Mouse (Mus musculus): ENCODE measurements at regions not wholly inside any gene's neighbourhood (a gene's known extent, or its start where the extent isn't known, plus 50 kb on each side); places are given as distances from the start of the nearest gene placed in this dataset.

DNA sequence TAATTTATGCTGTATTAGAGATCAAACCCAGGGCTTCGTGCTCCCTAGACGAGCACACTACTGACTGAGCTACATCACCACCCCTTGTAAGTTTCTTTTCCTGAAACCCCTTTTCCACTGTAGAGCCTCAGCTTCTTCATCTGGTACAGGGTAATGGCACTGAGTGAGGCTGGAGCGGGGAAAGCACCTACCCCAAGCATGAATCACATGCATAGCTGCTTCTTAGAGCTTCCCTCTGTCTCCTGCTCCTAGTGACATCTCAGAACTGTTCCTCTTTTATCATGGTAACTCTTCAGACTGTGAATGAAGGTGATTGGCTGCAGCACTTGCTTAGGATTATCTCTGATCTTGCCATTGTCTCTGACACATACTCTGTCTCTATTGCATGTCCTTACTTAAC is 182.8 kb downstream of the Icos start:
- H3K4me3 ChIP-seq = no peak overlapping the region
- H3K4me1 ChIP-seq = no peaks in the 10 kb centered on the region
- WGBS = 84% methylated on average over 3 of the region's 3 CpGs
- H3K27ac ChIP-seq = no peak overlapping the region
- no peaks in the 10 kb centered on the region for H3K27me3 ChIP-seq (ENCODE audit: insufficient read depth, poor library complexity, severe bottlenecking)
- H3K9me3 ChIP-seq = no peaks in the 10 kb centered on the region
- no peak for DNase-seq (ENCODE audit: low spot score)
- no peaks in the 10 kb centered on the region for H3K36me3 ChIP-seq

DNA sequence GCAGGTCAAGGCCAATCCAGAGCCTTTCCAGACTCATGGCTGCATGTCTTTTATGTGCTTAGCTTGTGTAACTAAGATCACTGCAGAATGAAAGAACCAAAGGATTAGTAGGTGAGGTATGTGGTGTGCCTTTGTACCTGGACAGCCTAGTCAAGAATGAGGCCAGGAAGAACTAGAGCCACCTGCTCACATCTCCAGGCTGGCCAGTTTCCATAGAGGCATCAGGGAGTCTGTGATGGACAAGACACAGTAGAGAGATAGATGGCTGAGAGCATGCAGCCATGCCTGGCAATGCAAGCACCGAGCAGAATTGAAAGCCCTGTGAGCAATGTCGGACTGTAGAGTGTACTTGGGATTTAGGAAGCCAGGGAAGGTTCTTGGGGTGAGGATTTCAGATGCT is 186.5 kb downstream of the Icos start:
- H3K4me1 ChIP-seq = no peaks in the 10 kb centered on the region
- H3K27me3 ChIP-seq (ENCODE audit: insufficient read depth, poor library complexity, severe bottlenecking) = no peaks in the 10 kb centered on the region
- H3K4me3 ChIP-seq = no peak overlapping the region
- DNase-seq (ENCODE audit: low spot score) = no peak
- no peaks in the 10 kb centered on the region for H3K9me3 ChIP-seq
- H3K27ac ChIP-seq = no peak overlapping the region
- no peaks in the 10 kb centered on the region for H3K36me3 ChIP-seq
- 84% methylated on average over 2 of the region's 2 CpGs for WGBS

DNA sequence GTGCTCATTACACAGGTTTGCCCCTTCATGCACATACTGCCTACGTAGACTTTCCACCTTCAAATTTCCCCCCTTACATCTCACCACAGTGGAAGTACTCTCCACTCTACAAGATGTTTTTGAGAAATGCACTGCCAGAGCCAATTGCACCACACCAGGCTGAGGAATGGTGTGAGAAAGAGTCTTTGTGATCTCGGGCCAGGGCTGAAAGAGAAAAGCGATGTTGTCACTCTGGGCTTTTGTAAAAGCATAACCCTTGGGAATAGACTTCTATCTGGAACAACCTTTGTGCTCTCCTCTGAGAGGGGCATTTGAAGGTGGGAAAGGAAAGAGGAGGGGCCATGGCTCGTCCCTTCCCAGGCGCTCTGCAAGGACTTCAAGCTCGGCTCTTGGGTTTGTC is 194.2 kb downstream of the Icos start:
- H3K4me3 ChIP-seq = no peak overlapping the region
- no peaks in the 10 kb centered on the region; the same call in 1 of the 2 replicates for H3K27me3 ChIP-seq (ENCODE audit: insufficient read depth, poor library complexity, severe bottlenecking)
- H3K27ac ChIP-seq = no peak overlapping the region
- 74% methylated on average over 6 of the region's 6 CpGs for WGBS
- no peaks in the 10 kb centered on the region for H3K4me1 ChIP-seq
- H3K36me3 ChIP-seq = no peaks in the 10 kb centered on the region
- H3K9me3 ChIP-seq = no peaks in the 10 kb centered on the region
- DNase-seq (ENCODE audit: low spot score) = no peak

DNA sequence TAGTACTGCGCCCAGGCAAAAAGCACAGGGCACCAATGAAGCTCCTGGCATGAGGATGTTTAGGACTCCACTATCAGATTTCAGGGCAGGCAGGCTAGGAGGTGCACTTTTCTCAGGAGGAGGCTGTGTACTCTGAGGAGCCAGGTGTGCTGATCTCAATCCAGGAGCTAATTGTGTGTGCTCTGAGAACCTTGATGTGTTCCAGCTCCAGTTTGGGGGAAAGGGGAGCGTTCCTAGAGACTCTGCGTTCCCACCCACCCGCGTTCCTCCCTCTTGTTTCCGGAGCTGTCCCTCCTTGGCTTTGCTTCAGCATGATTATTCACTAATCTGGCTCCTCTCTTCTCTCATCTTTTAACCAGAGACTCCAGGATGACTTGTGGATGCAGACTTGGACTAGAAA is 195.2 kb downstream of the Icos start:
- Histone ChIP-seq H3K9me3 (no peaks in the 10 kb centered on the region), H3K27ac (no peak overlapping the region), H3K4me3 (no peak overlapping the region), H3K27me3 (ENCODE audit: insufficient read depth, poor library complexity, severe bottlenecking) (no peaks in the 10 kb centered on the region; the same call in 1 of the 2 replicates), H3K36me3 (no peaks in the 10 kb centered on the region), H3K4me1 (no peaks in the 10 kb centered on the region)
- no peak for DNase-seq (ENCODE audit: low spot score)
- WGBS = 67% methylated on average over 6 of the region's 6 CpGs

DNA sequence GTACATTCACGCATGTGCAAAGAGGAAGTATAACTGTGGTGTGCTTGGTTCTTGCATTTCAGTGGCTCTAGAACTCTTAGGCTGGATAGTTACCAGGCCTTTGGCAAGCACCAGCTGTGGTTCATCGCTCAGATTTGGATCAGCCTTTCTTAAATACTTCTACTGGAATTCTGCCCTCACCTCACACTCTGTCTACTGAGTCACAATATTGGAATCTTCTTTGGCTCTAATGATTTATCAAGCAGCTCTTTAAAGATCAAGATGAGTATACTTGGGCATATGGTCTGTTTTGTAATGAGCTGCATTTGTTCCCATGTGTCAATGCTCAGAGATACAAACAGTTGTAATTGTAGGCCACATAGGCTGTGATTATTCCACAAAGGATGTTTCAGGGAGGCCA is 197.5 kb downstream of the Icos start:
- Histone ChIP-seq H3K27me3 (ENCODE audit: insufficient read depth, poor library complexity, severe bottlenecking) (peaks cover 5% of the 10 kb centered on the region; the same call in 1 of the 2 replicates), H3K4me1 (no peaks in the 10 kb centered on the region), H3K36me3 (no peaks in the 10 kb centered on the region), H3K9me3 (no peaks in the 10 kb centered on the region), H3K27ac (no peak overlapping the region), H3K4me3 (no peak overlapping the region)
- no peak for DNase-seq (ENCODE audit: low spot score)
- 91% methylated on average over 2 of the region's 2 CpGs for WGBS

DNA sequence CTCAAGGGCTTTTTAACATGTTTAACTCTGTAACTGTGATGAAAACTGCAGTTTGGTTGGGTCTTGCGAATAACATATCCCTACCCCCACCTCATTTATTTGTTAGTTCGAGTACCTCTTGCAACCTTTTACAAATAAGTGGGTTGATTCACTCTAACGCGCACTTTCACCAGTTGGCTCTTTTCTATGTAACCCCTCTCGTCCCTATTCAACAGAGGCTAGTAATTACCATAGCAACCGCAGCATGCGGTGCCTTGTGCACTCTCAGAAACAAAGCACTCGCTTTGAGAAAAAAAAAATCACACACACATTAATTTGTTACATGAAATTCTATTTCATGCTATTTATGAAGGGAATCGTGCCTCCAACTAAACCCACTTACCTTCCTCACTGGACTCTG is 201.7 kb downstream of the Icos start:
- Histone ChIP-seq H3K27me3 (ENCODE audit: insufficient read depth, poor library complexity, severe bottlenecking) (0 out of 2 replicates have a peak, but pooled peaks cover 6% of the 10 kb centered on the region), H3K36me3 (no peaks in the 10 kb centered on the region), H3K4me3 (no peak overlapping the region), H3K9me3 (no peaks in the 10 kb centered on the region), H3K27ac (no peak overlapping the region), H3K4me1 (0 out of 2 replicates have a peak, but pooled peaks cover 4% of the 10 kb centered on the region)
- WGBS = 77% methylated on average over 9 of the region's 9 CpGs
- DNase-seq (ENCODE audit: low spot score) = no peak

DNA sequence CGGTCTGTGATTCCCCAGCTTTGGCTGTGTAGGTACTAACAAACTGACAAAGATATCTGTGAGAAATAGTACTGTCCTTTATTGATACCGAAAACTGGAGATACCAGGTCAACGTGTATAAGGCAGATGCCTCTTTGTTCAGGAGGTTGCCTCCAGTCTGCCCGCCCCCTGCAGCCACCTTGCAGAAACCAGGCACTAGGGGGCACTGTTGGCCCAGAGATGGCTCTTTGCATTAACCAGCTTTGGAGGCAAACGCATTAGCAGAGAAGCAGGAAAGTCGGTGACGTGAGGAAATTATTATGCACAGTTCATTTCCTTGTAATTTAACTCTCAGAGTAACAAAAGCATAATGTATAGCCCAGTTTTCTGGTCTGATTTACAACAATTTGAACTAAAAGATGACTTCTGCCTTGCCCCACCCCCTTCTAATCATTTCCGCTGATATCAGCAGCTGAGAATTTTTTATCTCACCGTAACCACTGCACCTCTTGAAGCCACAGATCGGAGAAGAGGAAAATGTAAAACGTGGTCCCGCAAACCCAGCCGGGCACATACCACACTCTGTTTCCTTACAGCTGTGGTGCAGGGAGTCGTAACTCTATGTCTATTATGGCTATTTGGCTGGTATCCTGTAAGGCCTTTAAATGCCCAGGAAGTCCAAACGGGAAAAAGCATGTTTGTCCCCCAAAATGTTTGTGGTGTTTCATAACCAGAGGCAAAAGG is 203.5 kb downstream of the Icos start:
- peak overlapping the region; percentile 59 for H3K27ac ChIP-seq
- no peaks in the 10 kb centered on the region for H3K9me3 ChIP-seq
- 20% methylated on average over 15 of the region's 15 CpGs for WGBS
- H3K4me3 ChIP-seq = peak overlapping the region; percentile 45
- 0 out of 2 replicates have a peak, but pooled peaks cover 6% of the 10 kb centered on the region for H3K27me3 ChIP-seq (ENCODE audit: insufficient read depth, poor library complexity, severe bottlenecking)
- DNase-seq (ENCODE audit: low spot score) = peak; percentile 88
- no peaks in the 10 kb centered on the region for H3K36me3 ChIP-seq
- H3K4me1 ChIP-seq = 0 out of 2 replicates have a peak, but pooled peaks cover 4% of the 10 kb centered on the region

DNA sequence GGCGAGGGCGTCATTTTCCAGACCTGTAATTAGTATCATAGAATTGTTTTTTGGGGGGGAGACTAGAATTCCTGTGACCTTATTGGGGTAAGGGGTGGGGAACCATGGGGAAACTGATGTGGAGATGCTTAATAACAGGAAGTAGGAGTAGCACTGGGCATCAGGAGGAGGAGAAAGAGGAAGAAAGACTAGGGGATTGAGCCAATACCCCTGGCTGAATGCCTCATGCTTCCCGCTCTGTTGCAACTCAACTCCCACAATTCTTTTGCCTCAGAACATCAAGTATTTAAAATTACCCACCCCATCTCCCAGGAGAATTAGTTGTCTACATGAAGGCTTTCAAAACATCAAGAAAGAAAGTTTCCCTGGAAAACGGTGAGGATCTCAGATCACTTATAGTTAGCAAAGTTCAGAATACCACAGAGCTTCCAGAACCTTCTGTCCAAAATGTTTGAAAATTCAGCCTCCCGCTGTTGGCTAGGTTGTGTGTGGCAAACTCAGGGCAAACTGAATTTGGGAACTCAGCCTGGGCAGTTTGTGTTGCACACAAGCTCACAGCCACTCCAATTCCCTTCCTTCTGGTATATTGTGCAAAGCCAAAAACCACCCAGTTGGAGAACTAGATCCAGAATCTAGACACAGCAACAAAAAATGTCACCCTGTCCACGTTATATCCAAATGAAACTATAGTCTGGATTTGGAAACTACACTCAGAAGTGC is 209.8 kb downstream of the Icos start:
- Histone ChIP-seq H3K27me3 (ENCODE audit: insufficient read depth, poor library complexity, severe bottlenecking) (no peaks in the 10 kb centered on the region), H3K36me3 (no peaks in the 10 kb centered on the region), H3K27ac (no peak overlapping the region), H3K4me1 (no peaks in the 10 kb centered on the region), H3K4me3 (no peak overlapping the region), H3K9me3 (no peaks in the 10 kb centered on the region)
- no peak for DNase-seq (ENCODE audit: low spot score)
- WGBS = 86% methylated on average over 6 of the region's 6 CpGs

DNA sequence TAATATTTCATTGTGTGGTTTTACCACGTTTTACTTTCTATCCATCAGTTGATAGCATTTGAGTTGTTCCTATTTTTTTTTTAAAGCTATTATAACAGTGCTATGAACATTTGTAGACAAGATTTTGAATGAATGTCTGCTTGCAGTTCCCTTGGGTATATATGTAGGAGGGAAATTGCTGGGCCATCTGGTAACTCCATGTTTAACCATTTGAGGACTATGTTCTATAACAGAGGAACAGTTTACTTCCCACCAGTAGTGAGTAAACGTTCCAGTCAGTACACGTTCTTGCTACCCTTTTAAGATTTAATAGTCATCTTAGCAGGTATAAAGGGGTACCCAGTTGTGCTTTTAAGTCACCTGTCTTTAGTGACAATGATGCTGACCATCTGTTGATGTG is 213.2 kb downstream of the Icos start:
- Histone ChIP-seq H3K4me3 (no peak overlapping the region), H3K36me3 (no peaks in the 10 kb centered on the region), H3K4me1 (no peaks in the 10 kb centered on the region), H3K27ac (no peak overlapping the region), H3K27me3 (ENCODE audit: insufficient read depth, poor library complexity, severe bottlenecking) (no peaks in the 10 kb centered on the region), H3K9me3 (no peaks in the 10 kb centered on the region)
- WGBS = 75% methylated on average over 3 of the region's 3 CpGs
- DNase-seq (ENCODE audit: low spot score) = no peak

DNA sequence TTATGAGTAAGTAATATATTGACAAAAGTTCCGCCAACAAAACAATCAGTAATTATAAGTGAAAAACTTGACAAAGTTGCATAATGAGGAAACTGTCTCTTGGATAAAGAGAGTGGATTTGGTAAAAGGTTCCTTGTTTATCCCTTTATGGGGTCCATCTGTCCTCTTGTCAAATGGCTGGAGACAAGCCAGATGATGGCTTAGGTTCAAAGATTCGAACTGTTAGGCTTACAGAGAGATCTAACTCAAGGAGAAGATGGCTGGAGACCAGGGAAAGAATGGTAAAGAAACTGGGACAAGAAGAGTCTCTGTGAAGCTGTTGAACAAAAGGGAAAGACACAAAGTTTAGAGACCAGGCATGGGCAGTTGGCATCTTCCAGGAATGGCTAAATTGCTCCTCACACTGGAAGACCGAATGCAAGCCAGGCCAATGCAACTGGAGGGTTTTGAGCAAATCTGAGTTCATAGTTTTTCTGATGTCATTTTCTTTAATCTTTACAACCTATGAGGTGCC is 220.9 kb downstream of the Icos start:
- H3K4me1 ChIP-seq = peaks cover 7% of the 10 kb centered on the region
- WGBS = 87% methylated on average over 3 of the region's 3 CpGs

DNA sequence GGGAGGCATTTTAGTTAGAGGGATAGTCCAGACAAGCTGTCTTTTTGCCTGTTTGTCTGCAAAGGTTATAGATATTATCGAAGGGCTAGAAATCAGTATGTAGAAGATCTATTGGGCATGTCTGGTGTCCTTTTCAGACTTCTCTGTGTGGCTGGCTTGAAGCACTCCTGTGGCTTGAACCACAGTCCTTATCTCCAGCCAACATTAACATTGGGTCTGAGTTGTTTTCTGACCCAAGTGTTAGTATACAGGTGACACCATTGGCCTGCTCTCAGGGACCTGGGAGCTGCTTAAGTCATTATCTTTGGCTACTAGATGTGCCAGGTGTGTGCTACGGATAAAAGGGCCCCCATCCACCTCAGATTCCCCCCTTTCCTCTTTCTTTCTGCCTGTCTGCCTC is 223.3 kb downstream of the Icos start:
- WGBS = 81% methylated on average over 2 of the region's 2 CpGs
- H3K27ac ChIP-seq = no peak overlapping the region
- H3K4me1 ChIP-seq = peaks cover 9% of the 10 kb centered on the region
- no peaks in the 10 kb centered on the region for H3K36me3 ChIP-seq
- no peak overlapping the region for H3K4me3 ChIP-seq
- H3K9me3 ChIP-seq = no peaks in the 10 kb centered on the region
- DNase-seq (ENCODE audit: low spot score) = no peak
- no peaks in the 10 kb centered on the region for H3K27me3 ChIP-seq (ENCODE audit: insufficient read depth, poor library complexity, severe bottlenecking)

More for the DNA sequence above, 220.9 kb downstream of the Icos start:
- Histone ChIP-seq H3K4me3 (no peak overlapping the region), H3K36me3 (no peaks in the 10 kb centered on the region), H3K9me3 (no peaks in the 10 kb centered on the region), H3K27ac (no peak overlapping the region), H3K27me3 (ENCODE audit: insufficient read depth, poor library complexity, severe bottlenecking) (no peaks in the 10 kb centered on the region)
- no peak for DNase-seq (ENCODE audit: low spot score)

DNA sequence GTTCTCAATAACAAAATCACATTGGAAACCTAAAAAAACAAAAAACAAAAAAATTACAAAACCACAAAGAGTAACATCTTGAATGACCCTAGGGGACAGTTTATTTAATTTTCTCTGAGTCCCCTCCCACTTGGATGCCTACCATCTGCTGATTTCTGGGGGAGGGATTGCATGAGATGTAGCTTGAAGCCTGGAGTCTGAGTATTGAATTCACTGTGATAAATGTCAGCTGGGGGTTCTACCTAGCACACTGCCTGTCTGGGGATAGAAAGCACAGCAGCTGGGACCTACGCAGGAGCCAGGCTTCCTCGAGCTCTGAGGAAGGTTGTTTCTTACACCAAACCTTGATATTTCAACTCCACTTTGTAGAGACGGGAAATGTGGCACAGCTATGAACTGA is 224.4 kb downstream of the Icos start:
- H3K9me3 ChIP-seq = no peaks in the 10 kb centered on the region

DNA sequence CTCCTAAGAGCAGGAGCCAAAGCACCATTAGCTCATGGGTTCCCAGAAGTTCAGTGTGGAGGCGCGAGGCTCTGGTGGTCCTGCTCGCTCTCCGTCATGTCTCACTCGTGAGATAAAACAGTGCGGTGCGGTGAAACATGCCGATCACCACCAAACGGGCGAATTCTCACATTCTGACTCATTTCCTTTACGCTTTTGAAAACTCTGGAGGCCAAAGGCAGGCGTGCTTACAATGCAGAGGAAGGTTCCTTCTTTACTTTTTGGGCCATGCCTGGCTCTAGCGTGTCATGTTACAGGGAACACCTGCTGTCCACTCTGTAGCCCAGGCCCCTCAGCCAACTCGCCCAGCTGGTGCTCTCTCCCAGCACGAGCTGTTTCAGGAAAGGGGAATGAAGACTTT is 225.4 kb downstream of the Icos start:
- WGBS = 12% methylated on average over 15 of the region's 15 CpGs
- Histone ChIP-seq H3K27ac (0 out of 2 replicates have a peak overlapping the region, but pooled peaks have one; percentile 52), H3K9me3 (no peaks in the 10 kb centered on the region), H3K36me3 (no peaks in the 10 kb centered on the region), H3K27me3 (ENCODE audit: insufficient read depth, poor library complexity, severe bottlenecking) (no peaks in the 10 kb centered on the region), H3K4me1 (peaks cover 9% of the 10 kb centered on the region), H3K4me3 (peak overlapping the region; percentile 46)
- DNase-seq (ENCODE audit: low spot score) = peak; percentile 76

More for the DNA sequence above, 224.4 kb downstream of the Icos start:
- no peak for DNase-seq (ENCODE audit: low spot score)
- Histone ChIP-seq H3K4me3 (no peak overlapping the region), H3K36me3 (no peaks in the 10 kb centered on the region), H3K27ac (no peak overlapping the region), H3K4me1 (peaks cover 9% of the 10 kb centered on the region), H3K27me3 (ENCODE audit: insufficient read depth, poor library complexity, severe bottlenecking) (no peaks in the 10 kb centered on the region)
- WGBS = 63% methylated on average over 3 of the region's 3 CpGs

Measured in heart, embryonic 10.5 days (tissue).